Mouse (Mus musculus): ENCODE measurements at regions not wholly inside any gene's neighbourhood (a gene's known extent, or its start where the extent isn't known, plus 50 kb on each side); places are given as distances from the start of the nearest gene placed in this dataset.

GRCm38 (mm10) chr4:90917312-90918107 is 483.1 kb downstream of the Elavl2 start:
- no peak overlapping the region for H3K27ac ChIP-seq
- no peaks in the 10 kb centered on the region for H3K9me3 ChIP-seq (ENCODE audit: control insufficient read depth, low read length)
- H3K4me2 ChIP-seq (ENCODE audit: low read depth), result no peak overlapping the region
- no peak overlapping the region for H3K9ac ChIP-seq (replicated peaks)
- no peaks in the 10 kb centered on the region for H3K4me1 ChIP-seq (replicated peaks; ENCODE audit: control insufficient read depth in 2 of 2, insufficient read depth in 2 of 2, low read length in 1 of 2)
- ATAC-seq (ENCODE audit: insufficient read depth) (no peak), DNase-seq (ENCODE audit: low read depth in 3 of 3, low spot score in 3 of 3) (no peak)
- H3K4me3 ChIP-seq (ENCODE audit: insufficient read depth in 1 of 2, low read depth in 2 of 2, low read length in 2 of 2), result no peak overlapping the region
- 68% methylated on average over 6 of the region's 6 CpGs for WGBS (ENCODE audit: insufficient replicate concordance)
- H3K27me3 ChIP-seq (ENCODE audit: control insufficient read depth, insufficient read depth, low read length), result no peaks in the 10 kb centered on the region
- TF ChIP-seq CTCF (IDR thresholded peaks at IDR 0.05; ENCODE audit: low read depth), result no peak
- no peak for TF ChIP-seq EP300 (IDR thresholded peaks at IDR 0.05; ENCODE audit: low read depth)
- no peaks in the 10 kb centered on the region for H3K36me3 ChIP-seq (replicated peaks; ENCODE audit: control insufficient read depth, insufficient read depth, low read depth)

- H3K4me3 ChIP-seq (ENCODE audit: insufficient read depth in 1 of 2, low read depth in 2 of 2, low read length in 2 of 2), result no peak overlapping the region
- no peak overlapping the region for H3K9ac ChIP-seq (replicated peaks)
- WGBS (ENCODE audit: insufficient replicate concordance), result 63% methylated on average over 1 of the region's 1 CpGs
- no peak for TF ChIP-seq EP300 (IDR thresholded peaks at IDR 0.05; ENCODE audit: low read depth)
- no peak for TF ChIP-seq CTCF (IDR thresholded peaks at IDR 0.05; ENCODE audit: low read depth)
- H3K27ac ChIP-seq, result no peak overlapping the region
- H3K4me2 ChIP-seq (ENCODE audit: low read depth), result no peak overlapping the region
- no peaks in the 10 kb centered on the region for H3K4me1 ChIP-seq (replicated peaks; ENCODE audit: control insufficient read depth in 2 of 2, insufficient read depth in 2 of 2, low read length in 1 of 2)
- ATAC-seq (ENCODE audit: insufficient read depth) (no peak), DNase-seq (ENCODE audit: low read depth in 3 of 3, low spot score in 3 of 3) (no peak)
- H3K36me3 ChIP-seq (replicated peaks; ENCODE audit: control insufficient read depth, insufficient read depth, low read depth), result no peaks in the 10 kb centered on the region
- no peaks in the 10 kb centered on the region for H3K9me3 ChIP-seq (ENCODE audit: control insufficient read depth, low read length)
- H3K27me3 ChIP-seq (ENCODE audit: control insufficient read depth, insufficient read depth, low read length), result no peaks in the 10 kb centered on the region
Observed at GRCm38 (mm10) chr4:90906311-90906710, 494.3 kb downstream of the Elavl2 start.

- no peak overlapping the region for H3K4me3 ChIP-seq (ENCODE audit: insufficient read depth in 1 of 2, low read depth in 2 of 2, low read length in 2 of 2)
- no peaks in the 10 kb centered on the region for H3K36me3 ChIP-seq (replicated peaks; ENCODE audit: control insufficient read depth, insufficient read depth, low read depth)
- H3K27me3 ChIP-seq (ENCODE audit: control insufficient read depth, insufficient read depth, low read length), result no peaks in the 10 kb centered on the region
- WGBS (ENCODE audit: insufficient replicate concordance), result 35% methylated on average over 7 of the region's 7 CpGs
- H3K9me3 ChIP-seq (ENCODE audit: control insufficient read depth, low read length), result no peaks in the 10 kb centered on the region
- H3K4me1 ChIP-seq (replicated peaks; ENCODE audit: control insufficient read depth in 2 of 2, insufficient read depth in 2 of 2, low read length in 1 of 2), result no peaks in the 10 kb centered on the region
- TF ChIP-seq CTCF (IDR thresholded peaks at IDR 0.05; ENCODE audit: low read depth), result no peak
- TF ChIP-seq EP300 (IDR thresholded peaks at IDR 0.05; ENCODE audit: low read depth), result no peak
- H3K9ac ChIP-seq (replicated peaks), result no peak overlapping the region
- no peak for ATAC-seq (ENCODE audit: insufficient read depth)
- H3K4me2 ChIP-seq (ENCODE audit: low read depth), result no peak overlapping the region
- H3K27ac ChIP-seq, result no peak overlapping the region
- DNase-seq (ENCODE audit: low read depth in 3 of 3, low spot score in 3 of 3), result no peak
Observed at GRCm38 (mm10) chr4:90868209-90868608, 532.4 kb downstream of the Elavl2 start.

- no peaks in the 10 kb centered on the region for H3K4me1 ChIP-seq (replicated peaks; ENCODE audit: control insufficient read depth in 2 of 2, insufficient read depth in 2 of 2, low read length in 1 of 2)
Observed at GRCm38 (mm10) chr4:90860854-90861253, 539.7 kb downstream of the Elavl2 start.

GRCm38 (mm10) chr4:90839804-90840203 is 560.8 kb downstream of the Elavl2 start:
- ATAC-seq (ENCODE audit: insufficient read depth) (no peak), DNase-seq (ENCODE audit: low read depth in 3 of 3, low spot score in 3 of 3) (no peak)
- no peak overlapping the region for H3K4me3 ChIP-seq (ENCODE audit: insufficient read depth in 1 of 2, low read depth in 2 of 2, low read length in 2 of 2)
- 37% methylated on average over 3 of the region's 3 CpGs for WGBS (ENCODE audit: insufficient replicate concordance)
- no peak overlapping the region for H3K9ac ChIP-seq (replicated peaks)
- H3K27ac ChIP-seq, result no peak overlapping the region
- no peak overlapping the region for H3K4me2 ChIP-seq (ENCODE audit: low read depth)
- H3K9me3 ChIP-seq (ENCODE audit: control insufficient read depth, low read length), result no peaks in the 10 kb centered on the region; the same call in 1 of the 2 replicates
- no peaks in the 10 kb centered on the region for H3K36me3 ChIP-seq (replicated peaks; ENCODE audit: control insufficient read depth, insufficient read depth, low read depth)
- no peaks in the 10 kb centered on the region for H3K4me1 ChIP-seq (replicated peaks; ENCODE audit: control insufficient read depth in 2 of 2, insufficient read depth in 2 of 2, low read length in 1 of 2)
- no peaks in the 10 kb centered on the region for H3K27me3 ChIP-seq (ENCODE audit: control insufficient read depth, insufficient read depth, low read length)
- TF ChIP-seq EP300 (IDR thresholded peaks at IDR 0.05; ENCODE audit: low read depth), result no peak
- TF ChIP-seq CTCF (IDR thresholded peaks at IDR 0.05; ENCODE audit: low read depth), result no peak

More at GRCm38 (mm10) chr4:90860854-90861253, 539.7 kb downstream of the Elavl2 start:
- Histone ChIP-seq H3K27ac (no peak overlapping the region), H3K27me3 (ENCODE audit: control insufficient read depth, insufficient read depth, low read length) (no peaks in the 10 kb centered on the region), H3K4me3 (ENCODE audit: insufficient read depth in 1 of 2, low read depth in 2 of 2, low read length in 2 of 2) (no peak overlapping the region), H3K36me3 (replicated peaks; ENCODE audit: control insufficient read depth, insufficient read depth, low read depth) (no peaks in the 10 kb centered on the region), H3K4me2 (ENCODE audit: low read depth) (no peak overlapping the region), H3K9me3 (ENCODE audit: control insufficient read depth, low read length) (no peaks in the 10 kb centered on the region), H3K9ac (replicated peaks) (no peak overlapping the region)
- DNase-seq (ENCODE audit: low read depth in 3 of 3, low spot score in 3 of 3), result no peak
- no peak for ATAC-seq (ENCODE audit: insufficient read depth)
- TF ChIP-seq CTCF (IDR thresholded peaks at IDR 0.05; ENCODE audit: low read depth) (0 out of 2 replicates have a peak, but pooled peaks have one; percentile 14), EP300 (IDR thresholded peaks at IDR 0.05; ENCODE audit: low read depth) (no peak)
- WGBS (ENCODE audit: insufficient replicate concordance), result 35% methylated on average over 2 of the region's 2 CpGs

Measured in liver, embryonic 14.5 days (tissue).